In genomic region chr4:143325625-143325941, GRCm38 (mm10) we compare ENCODE assay signal across 8 mouse cellular contexts. TPM values are rescaled to one million over a fixed set of nuclear protein-coding genes. Genes with fewer than 3 reads are reported as not detected.
DNase-seq lines count a peak whose midpoint lies in the region; ATAC-seq lines count a peak whose summit lies in the region.

No protein-coding gene starts in this region.

- no peaks in the 10 kb centered on the region for H3K36me3 ChIP-seq in embryonic facial prominence, embryonic 13.5 days
- no peaks in the 10 kb centered on the region for H3K36me3 ChIP-seq in kidney, embryonic 14.5 days (ENCODE audit: control insufficient read depth, insufficient read depth, low read length)
- no peaks in the 10 kb centered on the region; the same call in 1 of the 2 replicates for H3K36me3 ChIP-seq in limb, embryonic 13.5 days
- H3K36me3 ChIP-seq in midbrain, embryonic 15.5 days (replicated peaks): no peaks in the 10 kb centered on the region
- H3K36me3 ChIP-seq in splenic B cell, adult 2 months (ENCODE audit: control insufficient read depth, insufficient read depth, low read length, poor library complexity, severe bottlenecking): no peaks in the 10 kb centered on the region

- peaks cover 7% of the 10 kb centered on the region for H3K4me1 ChIP-seq in embryonic facial prominence, embryonic 13.5 days
- 0 out of 2 replicates have a peak, but pooled peaks cover 5% of the 10 kb centered on the region for H3K4me1 ChIP-seq in kidney, embryonic 14.5 days (ENCODE audit: control insufficient read depth, insufficient read depth, low read length)
- peaks cover 22% of the 10 kb centered on the region for H3K4me1 ChIP-seq in limb, embryonic 13.5 days
- H3K4me1 ChIP-seq in midbrain, embryonic 15.5 days: peaks cover 10% of the 10 kb centered on the region

- 0 out of 2 replicates have a peak, but pooled peaks cover 2% of the 10 kb centered on the region for H3K9me3 ChIP-seq in embryonic facial prominence, embryonic 13.5 days
- H3K9me3 ChIP-seq in kidney, embryonic 14.5 days (ENCODE audit: control insufficient read depth, low read length): no peaks in the 10 kb centered on the region
- H3K9me3 ChIP-seq in limb, embryonic 13.5 days: no peaks in the 10 kb centered on the region
- no peaks in the 10 kb centered on the region for H3K9me3 ChIP-seq in midbrain, embryonic 15.5 days

- H3K4me2 ChIP-seq in embryonic facial prominence, embryonic 13.5 days: peak overlapping the region; percentile 59
- peak overlapping the region; percentile 56 for H3K4me2 ChIP-seq in kidney, embryonic 14.5 days (replicated peaks; ENCODE audit: low read depth, low read length)
- H3K4me2 ChIP-seq in limb, embryonic 13.5 days (replicated peaks): peak overlapping the region; percentile 61
- peak overlapping the region; percentile 45 for H3K4me2 ChIP-seq in midbrain, embryonic 15.5 days

- ATAC-seq in CD4-positive, CD25-positive, alpha-beta regulatory T cell, adult 4 months: no peak
- ATAC-seq in embryonic facial prominence, embryonic 13.5 days (ENCODE audit: insufficient number of reproducible peaks, insufficient read depth, low FRiP score, low TSS enrichment, low read depth): no peak
- 0 out of 2 replicates have a peak, but pooled peaks have one; percentile 33 for ATAC-seq in kidney, embryonic 14.5 days (ENCODE audit: low FRiP score, low TSS enrichment)
- no peak for ATAC-seq in limb, embryonic 13.5 days (ENCODE audit: low FRiP score, low read depth)
- peak; percentile 50; the same call in 1 of the 2 replicates for ATAC-seq in midbrain, embryonic 15.5 days (replicated peaks)

- no peak overlapping the region for H3K27ac ChIP-seq in embryonic facial prominence, embryonic 13.5 days
- no peak overlapping the region for H3K27ac ChIP-seq in kidney, embryonic 14.5 days (ENCODE audit: low read depth, low read length)
- H3K27ac ChIP-seq in limb, embryonic 13.5 days: no peak overlapping the region
- H3K27ac ChIP-seq in midbrain, embryonic 15.5 days: 0 out of 2 replicates have a peak overlapping the region, but pooled peaks have one; percentile 36

- peak overlapping the region; percentile 16; the same call in 1 of the 2 replicates for H3K9ac ChIP-seq in embryonic facial prominence, embryonic 13.5 days
- no peak overlapping the region for H3K9ac ChIP-seq in kidney, embryonic 14.5 days (ENCODE audit: low read depth, low read length)
- H3K9ac ChIP-seq in limb, embryonic 13.5 days: 0 out of 2 replicates have a peak overlapping the region, but pooled peaks have one; percentile 31
- 0 out of 2 replicates have a peak overlapping the region, but pooled peaks have one; percentile 9 for H3K9ac ChIP-seq in midbrain, embryonic 15.5 days

- H3K4me3 ChIP-seq in embryonic facial prominence, embryonic 13.5 days: peak overlapping the region; percentile 34
- peak overlapping the region; percentile 25 for H3K4me3 ChIP-seq in kidney, embryonic 14.5 days (ENCODE audit: low read length)
- H3K4me3 ChIP-seq in limb, embryonic 13.5 days: peak overlapping the region; percentile 32
- peak overlapping the region; percentile 19 for H3K4me3 ChIP-seq in midbrain, embryonic 15.5 days

- 2% methylated on average over 10 of the region's 10 CpGs for WGBS in embryonic facial prominence, embryonic 13.5 days
- under 1% methylated on average over 10 of the region's 10 CpGs for WGBS in kidney, embryonic 14.5 days
- WGBS in limb, embryonic 13.5 days: 2% methylated on average over 10 of the region's 10 CpGs
- 1% methylated on average over 10 of the region's 10 CpGs for WGBS in midbrain, embryonic 15.5 days

- H3K27me3 ChIP-seq in embryonic facial prominence, embryonic 13.5 days: no peaks in the 10 kb centered on the region
- H3K27me3 ChIP-seq in kidney, embryonic 14.5 days (ENCODE audit: control insufficient read depth, insufficient read depth, low read length): no peaks in the 10 kb centered on the region
- no peaks in the 10 kb centered on the region for H3K27me3 ChIP-seq in limb, embryonic 13.5 days
- no peaks in the 10 kb centered on the region for H3K27me3 ChIP-seq in midbrain, embryonic 15.5 days (replicated peaks)
- no peaks in the 10 kb centered on the region for H3K27me3 ChIP-seq in splenic B cell, adult 2 months (ENCODE audit: control insufficient read depth, insufficient read depth, low read length, poor library complexity, severe bottlenecking)

- peak; percentile 64 for DNase-seq in CD4-positive, CD25-positive, alpha-beta regulatory T cell, adult 2 months (ENCODE audit: low read depth, low spot score)
- DNase-seq in heart, adult 9 months (ENCODE audit: low spot score in 2 of 2): peak; percentile 27 to 63
- DNase-seq in splenic B cell, adult 2 months (ENCODE audit: low read depth, low spot score): peak; percentile 33

RNA-seq across cellular contexts. Expression of gene Lrrc38, which starts 24.0 kb away (rescaled TPM):
- polyA plus RNA-seq in CD4-positive, CD25-positive, alpha-beta regulatory T cell, adult 4 months (2017; shearing (Covaris generic)): not detected
- not detected in 2 replicates for polyA plus RNA-seq in embryonic facial prominence, embryonic 13.5 days (2015; fragmentation: Nextera tagmentation; extraction: Ambion mirVana)
- polyA plus RNA-seq in kidney, embryonic 14.5 days (2014; fragmentation: Nextera tagmentation; extraction: Ambion mirVana): not detected in 2 replicates
- polyA plus RNA-seq in limb, embryonic 13.5 days (2015; fragmentation: Nextera tagmentation; extraction: Ambion mirVana): 1.0 TPM in 2 replicates
- 0.27 and 0.31 TPM in 2 replicates for polyA plus RNA-seq in midbrain, embryonic 15.5 days (2015; fragmentation: Nextera tagmentation; extraction: Ambion mirVana)

RNA-seq across cellular contexts. Expression of gene Pdpn, which starts 26.2 kb away (rescaled TPM):
- not detected for polyA plus RNA-seq in CD4-positive, CD25-positive, alpha-beta regulatory T cell, adult 4 months (2017; shearing (Covaris generic))
- polyA plus RNA-seq in embryonic facial prominence, embryonic 13.5 days (2015; fragmentation: Nextera tagmentation; extraction: Ambion mirVana): 31.1 and 39.6 TPM in 2 replicates
- polyA plus RNA-seq in kidney, embryonic 14.5 days (2014; fragmentation: Nextera tagmentation; extraction: Ambion mirVana): 47.4 and 48.7 TPM in 2 replicates
- 62.5 and 63.3 TPM in 2 replicates for polyA plus RNA-seq in limb, embryonic 13.5 days (2015; fragmentation: Nextera tagmentation; extraction: Ambion mirVana)
- polyA plus RNA-seq in midbrain, embryonic 15.5 days (2015; fragmentation: Nextera tagmentation; extraction: Ambion mirVana): 40.8 and 46.3 TPM in 2 replicates

Comparison
In these comparisons a context has a peak if more than half of its experiments do, and no peak if none do; other contexts are left out.
1. ATAC-seq: peak in kidney, embryonic 14.5 days (single experiment) and midbrain, embryonic 15.5 days (single experiment); none in CD4-positive, CD25-positive, alpha-beta regulatory T cell, adult 4 months (single experiment), embryonic facial prominence, embryonic 13.5 days (single experiment) and limb, embryonic 13.5 days (single experiment).
2. RNA of gene Pdpn, which starts 26.2 kb away (polyA plus RNA-seq): 62.5 to 63.3 TPM in limb, embryonic 13.5 days, 47.4 to 48.7 TPM in kidney, embryonic 14.5 days, 40.8 to 46.3 TPM in midbrain, embryonic 15.5 days and 31.1 to 39.6 TPM in embryonic facial prominence, embryonic 13.5 days; not detected in CD4-positive, CD25-positive, alpha-beta regulatory T cell, adult 4 months; every median in the first group is over 10 times any median in the second.
3. Peak in every context shown above with its lines, with median percentiles within 50 percentile points of each other: DNase-seq, H3K4me2 ChIP-seq and H3K4me3 ChIP-seq.